Mouse (Mus musculus) T-cell, adult 2 months (primary cell): ENCODE measurements at regions not wholly inside any gene's neighbourhood (a gene's known extent, or its start where the extent isn't known, plus 50 kb on each side); places are given as distances from the start of the nearest gene placed in this dataset.

Source experiments
- DNase-seq: peaks from one replicate; pipeline ENCODE4 v3.0.0; 2022; ENCODE audit warnings: low spot score

DNA sequence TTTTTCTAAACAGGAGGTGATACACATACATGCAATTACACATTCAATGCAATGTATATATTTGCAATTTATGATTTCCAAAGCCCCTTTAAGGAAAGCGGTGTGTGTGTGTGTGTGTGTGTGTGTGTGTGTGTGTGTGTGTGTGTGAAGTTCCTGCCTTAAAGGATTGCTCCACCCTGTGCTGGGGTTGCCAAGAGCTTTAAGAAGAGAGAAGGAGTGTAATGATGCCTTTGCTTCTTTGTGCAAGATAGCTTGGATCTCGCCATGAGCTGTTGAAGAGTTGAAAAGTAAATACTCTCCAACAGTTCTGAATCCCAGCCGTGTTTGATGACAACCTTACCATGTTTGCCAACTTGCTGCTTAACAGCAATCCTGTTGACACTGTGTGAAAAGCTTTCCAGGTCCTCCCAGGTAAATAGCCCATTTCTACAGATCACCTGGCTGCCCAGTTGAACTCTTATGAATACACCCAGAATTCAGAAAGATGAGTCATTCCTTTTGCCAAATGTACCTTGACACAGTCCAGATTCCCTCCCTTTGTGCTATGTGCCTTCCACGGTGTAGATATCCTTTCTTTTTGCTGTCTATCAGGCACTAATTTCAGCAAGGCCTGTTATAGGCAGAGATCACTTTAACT lies 216.3 kb downstream of the Ikzf2 start:
- DNase-seq = no peak

DNA sequence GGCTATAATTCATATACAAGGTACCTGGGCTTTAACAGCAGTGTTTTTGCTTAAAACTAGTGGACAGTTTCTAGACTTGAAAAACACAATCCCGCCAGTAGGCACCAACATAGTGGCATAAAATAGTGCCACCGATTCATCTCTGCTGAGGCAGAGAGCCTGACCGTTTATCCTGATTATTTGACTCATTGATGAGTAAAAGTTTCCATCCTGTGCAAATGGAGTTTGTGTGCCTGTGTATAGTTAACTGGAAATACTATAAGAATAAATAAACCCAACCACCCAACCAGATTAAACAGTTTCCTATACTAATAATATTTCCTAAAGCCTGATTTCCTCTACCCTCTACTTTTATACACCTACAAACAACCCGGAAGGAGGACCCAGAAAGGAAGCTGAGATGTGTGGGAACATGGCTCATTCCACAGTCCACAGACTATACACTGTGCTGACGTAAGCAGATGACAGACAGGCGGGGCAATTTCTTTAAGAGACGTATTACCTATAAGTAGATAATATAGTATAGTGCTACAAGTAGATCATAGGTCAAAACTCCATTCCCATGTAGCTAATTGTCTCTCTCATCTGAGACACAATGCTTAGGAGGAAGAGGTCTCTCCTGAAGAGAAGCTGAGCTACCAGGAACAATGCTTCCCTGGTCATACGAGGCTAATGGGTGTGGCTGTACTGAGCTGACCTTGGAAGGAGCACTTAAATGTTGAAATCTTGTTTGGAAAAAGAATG lies 217.7 kb downstream of the Ikzf2 start:
- no peak for DNase-seq

DNA sequence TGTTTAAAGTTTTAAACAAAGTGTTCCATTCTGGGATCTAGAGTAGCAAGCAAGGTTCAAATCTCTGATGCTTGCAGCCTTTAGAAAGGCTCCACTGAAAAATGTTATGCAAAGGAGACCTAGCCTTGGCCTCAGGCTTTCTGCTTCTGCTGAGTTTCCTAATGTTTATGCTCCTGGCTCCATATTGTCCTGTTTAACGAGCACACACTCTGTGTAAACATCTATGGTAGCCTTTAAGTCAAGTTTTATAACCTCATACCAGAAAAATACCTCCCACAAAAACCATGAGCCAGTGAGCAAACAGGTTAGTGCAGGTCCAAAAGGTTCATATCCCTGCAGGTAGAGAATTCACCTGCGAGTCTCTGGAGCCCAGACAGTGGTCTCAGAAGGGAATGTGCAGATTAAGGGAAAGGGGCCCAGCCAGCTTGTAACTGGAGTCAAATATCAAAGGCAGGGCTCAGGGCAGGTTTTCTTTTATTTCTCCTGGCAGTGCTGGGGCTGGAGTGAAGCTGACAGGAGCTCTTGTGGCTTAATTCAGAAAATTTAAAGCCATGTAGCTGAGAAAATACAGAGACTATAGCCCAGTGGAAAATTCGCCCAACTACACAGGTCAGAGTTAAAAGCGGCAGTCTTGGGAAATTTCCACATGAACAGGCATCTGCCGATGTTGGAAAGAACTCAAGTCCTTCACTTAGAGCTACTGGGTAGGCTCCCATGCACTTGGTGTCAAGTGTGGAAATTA lies 220.3 kb downstream of the Ikzf2 start:
- no peak for DNase-seq

DNA sequence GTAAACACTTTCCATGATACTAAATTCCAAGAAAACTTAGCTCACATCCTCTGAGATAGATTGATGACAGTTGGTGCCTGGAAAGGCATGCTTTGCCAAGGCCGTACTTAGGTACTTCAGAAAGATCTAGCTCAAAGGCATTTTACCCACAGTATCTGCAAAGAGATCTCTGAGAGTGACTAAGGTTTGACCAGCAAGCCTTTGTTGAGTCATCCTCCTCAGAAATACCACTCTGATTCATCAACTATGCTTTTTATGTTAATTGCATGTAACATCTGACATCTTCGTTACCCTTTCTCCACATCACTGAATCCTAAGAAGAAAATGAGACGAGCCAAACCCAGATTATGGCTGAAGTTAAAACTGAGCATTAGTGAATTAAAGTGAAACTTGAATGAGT lies 225.9 kb downstream of the Ikzf2 start:
- no peak for DNase-seq

DNA sequence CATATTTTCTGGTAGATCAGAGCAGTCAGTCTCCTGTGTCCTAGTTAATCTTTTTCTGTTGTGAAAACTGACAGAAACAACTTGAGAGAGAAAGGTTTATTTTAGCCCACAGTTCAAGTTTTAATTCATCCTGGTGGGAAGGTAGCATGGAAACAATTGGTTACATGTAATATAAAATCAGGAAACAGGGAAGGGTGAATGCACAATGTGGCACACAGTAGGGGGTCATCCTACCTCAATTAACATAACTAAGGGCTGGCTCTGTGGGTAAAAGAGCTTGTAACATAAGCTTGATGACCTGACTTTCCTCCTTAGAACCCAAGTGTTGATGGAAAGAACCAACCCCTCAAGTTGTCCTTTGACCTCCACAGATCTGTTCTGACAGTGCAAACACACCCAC lies 227.1 kb downstream of the Ikzf2 start:
- DNase-seq = no peak

DNA sequence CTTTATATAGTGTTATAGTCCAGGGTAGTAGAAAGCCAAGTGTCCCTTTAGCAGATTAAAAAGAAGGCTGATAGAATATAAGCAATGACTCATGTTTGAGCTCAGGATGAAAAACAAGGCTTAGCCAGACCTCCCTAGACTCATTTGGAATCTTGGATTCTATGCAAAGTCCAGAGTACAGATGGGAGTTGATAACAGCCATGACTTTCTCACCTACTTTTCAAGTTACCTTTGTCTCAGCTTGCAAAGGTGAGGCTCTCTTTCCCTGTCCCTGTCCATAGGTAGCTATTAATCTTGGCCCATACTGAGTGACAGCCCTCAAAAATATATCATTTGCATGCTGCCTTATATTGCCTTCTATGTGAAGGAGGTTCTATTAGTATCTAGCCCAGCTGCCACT lies 229.6 kb downstream of the Ikzf2 start:
- no peak for DNase-seq

DNA sequence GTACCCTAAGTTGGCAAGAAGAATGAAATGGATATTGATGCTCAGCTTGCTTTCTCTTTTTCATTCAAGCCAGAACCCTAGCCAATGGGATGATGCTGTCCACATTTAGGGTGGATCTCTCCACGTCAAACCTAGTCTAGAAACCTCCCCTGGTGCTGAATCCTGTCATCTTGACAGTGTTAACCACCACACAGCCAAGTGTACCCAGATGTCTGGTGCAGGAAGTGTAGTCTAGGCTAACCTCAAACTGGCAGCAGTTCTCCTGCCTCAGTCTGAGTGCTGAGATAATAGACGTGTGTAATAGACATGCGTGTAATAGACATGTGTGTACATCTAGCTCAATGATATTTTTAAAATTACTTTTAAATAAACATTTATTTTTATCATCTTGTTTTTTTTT lies 233.1 kb downstream of the Ikzf2 start:
- peak; percentile 5 for DNase-seq

DNA sequence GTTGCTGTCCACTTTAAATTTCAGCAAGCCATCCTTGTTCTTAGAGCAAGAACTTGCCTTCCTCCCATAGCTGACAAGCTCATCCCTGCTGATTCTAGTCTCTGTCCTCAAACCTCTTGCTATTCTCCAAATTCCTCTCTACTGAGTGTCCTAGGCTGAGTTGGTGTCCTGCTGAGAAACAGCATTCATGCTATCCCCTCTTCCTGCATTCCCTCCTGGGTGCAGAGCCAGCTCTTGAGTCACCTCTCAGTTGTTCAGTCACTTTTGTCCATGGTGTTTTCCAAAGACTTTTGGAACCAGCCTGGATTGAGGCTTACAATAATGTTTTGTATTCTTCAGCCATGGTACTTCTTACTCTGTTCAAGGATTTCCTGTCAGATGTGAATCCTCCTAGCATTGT lies 234.1 kb downstream of the Ikzf2 start:
- DNase-seq = no peak

DNA sequence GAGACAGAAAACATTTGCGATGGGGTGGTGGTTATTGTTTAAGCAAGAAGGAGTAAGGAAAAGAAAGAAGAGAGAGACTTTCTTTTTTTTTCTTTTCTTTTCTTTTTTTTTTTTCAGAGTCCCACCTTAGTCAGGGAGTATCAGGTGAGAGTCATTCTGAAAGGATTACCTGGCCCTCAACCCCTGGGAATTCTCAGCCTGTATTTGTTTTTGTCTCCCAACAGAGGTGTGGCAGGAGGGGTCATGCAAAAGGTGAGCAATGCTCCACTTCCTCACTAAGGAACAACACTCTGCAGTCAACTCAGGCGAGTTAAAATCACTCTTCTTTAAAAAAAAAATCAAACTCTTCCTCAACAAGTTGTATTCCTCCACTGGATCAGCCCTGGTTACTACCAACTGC lies 236.6 kb downstream of the Ikzf2 start:
- no peak for DNase-seq

DNA sequence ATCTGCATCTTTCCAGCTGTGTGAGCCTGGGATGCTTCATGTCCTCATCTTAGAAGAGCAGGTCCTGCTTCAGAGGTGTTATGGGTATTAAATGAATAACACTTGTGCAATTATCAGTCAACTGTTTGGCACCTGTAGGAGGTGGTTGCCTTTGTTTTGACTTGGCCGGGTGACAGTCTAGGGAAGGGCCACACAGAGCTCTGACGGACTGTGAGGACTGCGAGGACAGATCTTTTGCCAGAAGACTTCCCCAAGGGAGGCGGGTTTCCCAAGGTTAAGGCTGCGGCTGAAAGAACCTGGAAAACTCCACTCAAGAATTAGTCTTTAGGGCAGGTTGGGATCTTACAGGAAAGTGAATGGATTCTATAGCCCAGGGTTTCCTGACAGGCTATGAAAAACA lies 239.8 kb downstream of the Ikzf2 start:
- DNase-seq = no peak

DNA sequence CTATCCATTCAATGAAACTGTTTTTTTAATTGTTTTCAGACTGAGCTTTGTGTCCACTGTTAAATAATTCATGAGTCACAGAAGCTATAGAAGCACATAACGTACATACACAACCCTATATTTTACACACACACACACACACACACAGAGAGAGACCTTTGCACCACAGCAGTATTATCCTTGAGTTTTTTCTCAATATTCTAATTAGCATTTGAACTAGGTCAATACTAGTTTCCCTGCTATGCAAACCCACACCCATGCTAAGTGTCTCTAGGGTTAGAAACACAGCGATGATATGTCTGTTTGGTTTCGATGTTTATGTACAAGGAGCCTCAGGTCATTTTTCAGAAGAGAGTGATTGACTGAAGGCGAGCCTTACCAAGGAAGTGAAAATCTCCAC lies 242.3 kb downstream of the Ikzf2 start:
- DNase-seq = no peak

DNA sequence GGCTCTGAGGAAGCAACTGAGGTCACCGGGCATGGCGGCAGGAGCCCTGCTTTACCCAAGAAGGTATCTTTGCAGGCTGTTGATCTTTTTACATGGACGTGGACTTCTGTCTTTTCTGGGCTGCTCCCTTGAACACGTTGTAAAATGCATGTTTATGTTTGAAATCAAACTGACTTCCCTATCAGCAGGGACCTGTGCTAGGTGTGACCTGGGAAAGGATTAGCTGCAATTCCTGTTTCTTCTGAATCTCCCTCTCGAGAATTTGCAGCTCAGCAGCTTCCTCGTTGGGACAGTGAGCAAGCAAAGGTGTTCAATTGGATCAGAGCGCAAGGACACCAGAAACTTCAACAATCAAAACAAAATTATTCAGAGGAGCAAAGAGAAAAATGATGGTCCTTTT lies 243.6 kb downstream of the Ikzf2 start:
- no peak for DNase-seq

DNA sequence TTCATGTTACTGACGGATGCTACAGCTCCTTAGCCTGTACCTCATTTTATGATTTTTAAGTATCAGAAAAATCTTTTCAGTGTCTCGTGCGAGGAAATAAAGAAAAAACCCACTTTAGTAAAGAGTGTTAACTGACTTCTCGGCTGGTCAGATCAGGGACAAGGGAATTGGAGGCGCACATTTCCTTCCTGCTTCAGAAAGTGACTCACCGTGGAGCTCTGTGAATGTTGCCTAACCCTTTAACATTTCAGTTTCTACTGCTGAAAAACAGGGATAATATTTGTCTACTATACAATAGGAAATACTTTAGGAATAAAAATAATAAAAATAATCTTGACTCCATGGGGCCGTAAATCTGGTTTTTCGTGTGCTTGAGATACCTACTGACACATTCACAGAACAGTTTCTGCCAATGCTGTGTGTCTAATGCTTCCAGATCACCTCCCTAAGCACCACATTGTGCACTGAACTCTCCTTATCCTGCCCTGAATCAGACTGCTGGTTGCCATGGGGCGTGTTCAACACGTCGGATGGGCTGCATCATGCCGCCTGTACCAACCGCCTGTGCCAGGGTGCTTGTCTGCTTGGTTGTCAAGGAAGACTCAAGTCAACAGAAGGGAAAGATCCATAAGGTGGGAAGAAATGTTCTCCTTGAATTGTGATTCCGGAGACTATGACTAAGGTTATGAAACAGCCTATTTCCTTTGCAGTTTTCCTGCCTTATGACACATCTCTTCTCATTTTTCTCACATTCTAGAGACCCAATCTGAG lies 246.3 kb downstream of the Ikzf2 start:
- DNase-seq = no peak

DNA sequence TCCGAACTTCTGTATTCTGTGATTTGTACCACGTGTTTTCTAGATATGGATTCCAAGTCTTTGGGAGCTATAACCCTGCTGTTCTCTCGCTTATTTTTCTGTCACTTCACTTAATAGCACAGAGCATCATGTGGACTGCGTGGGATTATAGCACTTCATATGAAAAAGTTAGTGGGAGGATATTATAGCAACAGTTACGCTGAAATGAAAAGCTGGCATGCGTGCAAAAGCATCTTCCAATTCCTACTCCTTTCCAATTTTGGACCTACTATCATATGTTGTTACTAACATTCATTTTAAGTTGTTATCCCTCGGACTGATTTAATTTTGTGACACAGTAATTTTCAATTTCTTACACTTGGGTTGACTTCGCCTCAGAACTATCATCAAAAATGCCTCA lies 250.0 kb downstream of the Ikzf2 start:
- DNase-seq = no peak

DNA sequence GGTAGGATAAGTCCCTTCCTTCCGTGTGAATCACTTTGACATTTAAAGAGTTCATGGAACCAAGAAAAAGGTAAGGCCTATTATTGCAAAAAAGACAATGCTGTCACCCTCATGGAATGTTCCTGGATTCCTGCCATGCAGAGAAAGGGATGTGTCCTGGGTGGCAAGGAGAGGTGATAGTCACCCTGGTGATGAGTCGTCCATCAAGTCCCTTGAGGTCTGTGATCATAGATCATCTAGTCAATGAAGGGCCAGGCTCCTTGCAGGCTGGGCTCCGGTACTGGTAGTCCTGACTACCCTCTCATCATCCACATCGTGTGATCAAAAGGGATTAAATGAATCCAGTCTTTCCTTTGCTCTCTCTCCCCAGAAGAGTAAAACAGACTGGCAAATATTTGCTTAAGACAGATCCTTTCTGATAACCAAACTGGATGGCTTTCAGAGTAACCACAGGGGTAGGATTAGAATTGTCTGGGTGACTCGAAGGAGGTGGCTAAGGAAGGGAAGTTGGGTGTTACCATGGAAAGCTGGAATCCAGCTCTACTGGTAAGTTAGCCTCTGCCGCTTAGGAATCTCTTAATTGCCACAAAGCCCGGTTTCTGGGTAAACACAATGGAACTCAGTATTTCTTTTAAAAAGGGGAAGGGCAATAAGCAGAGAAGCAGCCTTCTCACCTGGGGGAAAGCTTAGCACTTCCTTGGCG lies 253.2 kb downstream of the Ikzf2 start:
- DNase-seq = no peak

DNA sequence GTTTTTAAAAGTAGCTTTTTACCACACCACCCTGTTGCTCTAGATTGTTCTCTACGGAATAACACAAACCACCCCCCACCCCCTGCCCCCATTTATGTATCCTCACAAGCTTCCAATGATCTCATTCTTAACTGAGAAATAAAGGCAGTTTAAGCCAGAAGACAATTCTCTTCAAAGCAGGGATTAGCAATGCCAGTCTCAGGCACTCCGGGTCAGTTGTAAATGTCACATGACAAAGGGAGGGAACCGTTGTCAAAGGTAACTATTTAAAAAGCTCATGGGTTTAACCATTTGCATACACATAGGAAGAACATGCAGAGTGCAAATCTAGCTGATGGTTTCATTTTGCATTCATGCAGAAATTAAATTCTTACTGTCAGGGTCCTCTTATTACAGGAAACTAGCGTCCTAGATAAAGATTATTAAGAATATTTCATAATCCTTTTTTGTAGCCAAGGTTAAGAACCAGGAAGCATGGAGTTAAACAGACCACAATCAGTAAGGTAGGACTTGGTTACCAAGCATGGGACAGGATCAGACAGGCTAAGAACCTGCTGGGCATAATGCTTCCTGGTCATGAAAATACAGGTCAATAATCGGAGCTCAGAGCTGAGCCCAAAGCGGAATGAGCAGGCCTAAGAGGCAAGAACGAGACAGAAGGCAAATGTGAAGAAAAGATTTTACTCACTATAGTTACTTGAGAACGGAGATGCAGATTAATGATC lies 256.2 kb downstream of the Ikzf2 start:
- no peak for DNase-seq

DNA sequence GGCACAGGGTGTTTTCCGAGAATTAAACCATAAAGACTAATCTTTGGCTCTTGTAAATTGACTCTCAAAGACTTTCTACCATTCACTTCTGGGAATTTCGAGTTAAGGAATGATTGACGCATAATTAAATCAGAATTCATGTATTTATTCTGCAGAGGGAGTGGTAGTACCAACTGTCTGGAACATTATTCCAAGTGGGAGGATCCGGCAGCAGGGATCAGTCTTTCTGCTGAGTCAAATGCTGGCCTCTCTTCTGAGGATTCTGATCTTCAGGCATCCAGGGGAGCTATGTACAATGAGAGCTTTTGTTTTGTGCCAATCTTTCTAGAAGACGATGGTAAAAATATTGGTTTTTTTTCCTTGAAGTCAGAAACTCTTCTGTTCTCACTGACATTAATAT lies 257.4 kb downstream of the Ikzf2 start:
- DNase-seq = no peak

DNA sequence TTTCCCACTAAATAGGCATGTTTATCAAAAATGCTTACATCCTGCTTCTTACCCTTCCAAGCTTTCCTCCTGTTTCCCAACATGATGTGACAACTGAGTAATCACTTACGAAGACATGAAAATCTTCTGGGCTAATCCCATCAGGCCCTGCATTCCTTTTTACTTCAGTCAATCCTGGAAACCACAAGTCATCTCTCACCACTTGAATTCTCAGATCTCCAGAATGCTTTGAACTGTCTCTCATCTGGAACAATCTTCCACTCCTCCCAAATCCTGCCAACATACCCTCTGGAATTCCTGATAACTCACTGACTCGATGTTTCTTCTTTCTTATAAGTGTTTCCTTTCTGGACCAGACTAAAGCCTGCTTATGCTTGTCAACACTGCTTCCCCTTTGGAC lies 289.4 kb downstream of the Ikzf2 start:
- DNase-seq = no peak

DNA sequence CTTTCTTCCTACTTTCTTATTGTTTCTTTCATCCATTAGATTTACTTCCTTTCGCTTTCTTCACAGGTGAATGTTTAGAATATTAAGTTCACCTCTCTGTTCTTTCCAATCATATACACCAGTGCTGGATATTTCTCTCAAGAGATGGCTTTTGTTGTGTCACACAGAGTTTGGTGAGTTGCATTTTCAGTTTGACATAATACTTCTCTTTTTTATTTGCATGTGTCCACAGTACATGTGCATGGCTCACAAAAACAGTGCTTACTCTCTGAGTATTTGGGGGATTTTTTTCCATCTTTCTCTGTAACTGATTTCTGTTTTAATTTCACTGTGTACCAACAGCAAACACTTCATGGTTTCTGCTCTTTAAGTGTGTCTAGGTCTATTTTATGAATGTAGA lies 274.5 kb upstream of the Erbb4 start:
- no peak for DNase-seq

DNA sequence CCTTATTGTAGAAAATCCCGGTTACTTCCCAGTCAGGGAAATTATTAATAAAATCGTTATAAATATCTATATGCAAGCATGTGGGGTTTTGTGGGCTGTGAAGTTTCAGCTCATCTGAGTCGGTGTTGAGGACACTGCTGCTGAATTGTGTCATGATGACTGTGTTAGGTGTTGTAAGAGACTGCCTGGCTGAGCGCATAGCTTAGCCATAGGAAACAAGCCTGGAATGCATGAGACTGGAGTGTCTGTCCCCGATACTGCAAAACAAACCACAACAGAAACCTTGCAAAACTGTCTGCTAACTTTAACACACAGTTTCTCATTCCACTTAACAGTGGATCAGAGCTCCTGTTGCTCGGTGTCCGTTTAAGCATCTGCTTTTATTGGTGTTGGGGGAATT lies 271.9 kb upstream of the Erbb4 start:
- no peak for DNase-seq
